Mouse (Mus musculus) bone marrow macrophage, adult 2 months (primary cell): Measurements from ENCODE around the gene Tex101. TPM values are rescaled to one million over a fixed set of nuclear protein-coding genes. Genes with fewer than 3 reads are reported as not detected.

ENCODE experiments used
- H3K27ac ChIP-seq: 2 replicates; pipeline ENCODE4 v1.5.1; 2012; ENCODE audit warnings: low read depth, low read length; ENCODE audit not compliant: insufficient read depth
- H3K4me1 ChIP-seq: 2 replicates; pipeline ENCODE4 v1.6.1; 2012; ENCODE audit warnings: low read length; ENCODE audit not compliant: control insufficient read depth, insufficient read depth
- H3K4me3 ChIP-seq: 2 replicates; pipeline ENCODE4 v1.5.1; 2012; ENCODE audit warnings: mild to moderate bottlenecking, low read length, moderate library complexity; ENCODE audit not compliant: insufficient read depth
- CTCF ChIP-seq: IDR thresholded peaks from 2 replicates; pipeline ENCODE4 v1.5.1; 2012; ENCODE audit warnings: low read depth, mild to moderate bottlenecking, low read length, moderate library complexity
- POLR2A ChIP-seq: IDR thresholded peaks from 2 replicates; pipeline ENCODE4 v1.6.1; 2012; ENCODE audit warnings: mild to moderate bottlenecking, low read depth, low read length, borderline replicate concordance
- polyA plus RNA-seq: library from polyadenylated mRNA; stranded (reverse); fragments of >200 nt; gene quantifications from 2 replicates; pipeline ENCODE4 v1.2.4, GENCODE M21; 2012; ENCODE audit not compliant: missing spikeins, insufficient read depth, insufficient read length

Tex101 gene
- polyA plus RNA-seq, 1 experiment, result not detected

DNA sequence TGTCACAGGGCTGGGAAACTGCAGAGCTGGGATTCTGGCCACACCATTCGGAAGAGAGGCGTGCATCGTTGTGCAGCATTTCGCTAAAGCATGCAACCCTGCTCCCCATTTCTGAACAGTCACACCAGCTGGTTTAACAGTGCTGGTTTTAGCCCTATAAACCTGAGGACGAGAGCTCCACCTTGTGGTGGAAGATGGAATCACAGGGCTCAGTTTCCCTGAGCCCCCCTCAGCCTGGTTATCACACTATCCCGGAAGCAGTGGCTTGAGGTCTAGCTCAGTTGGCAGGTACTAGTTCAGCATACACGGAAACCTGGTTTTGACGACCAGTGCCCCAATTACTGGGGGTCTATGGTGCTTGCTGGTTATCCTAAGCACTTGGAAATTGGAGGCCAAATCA is 13.9 kb downstream of the Tex101 start:
- Histone ChIP-seq H3K27ac (no peak overlapping the region), H3K4me1 (peaks cover 14% of the 10 kb centered on the region), H3K4me3 (no peak overlapping the region)
- TF ChIP-seq POLR2A (no peak), CTCF (peak; percentile 83)

DNA sequence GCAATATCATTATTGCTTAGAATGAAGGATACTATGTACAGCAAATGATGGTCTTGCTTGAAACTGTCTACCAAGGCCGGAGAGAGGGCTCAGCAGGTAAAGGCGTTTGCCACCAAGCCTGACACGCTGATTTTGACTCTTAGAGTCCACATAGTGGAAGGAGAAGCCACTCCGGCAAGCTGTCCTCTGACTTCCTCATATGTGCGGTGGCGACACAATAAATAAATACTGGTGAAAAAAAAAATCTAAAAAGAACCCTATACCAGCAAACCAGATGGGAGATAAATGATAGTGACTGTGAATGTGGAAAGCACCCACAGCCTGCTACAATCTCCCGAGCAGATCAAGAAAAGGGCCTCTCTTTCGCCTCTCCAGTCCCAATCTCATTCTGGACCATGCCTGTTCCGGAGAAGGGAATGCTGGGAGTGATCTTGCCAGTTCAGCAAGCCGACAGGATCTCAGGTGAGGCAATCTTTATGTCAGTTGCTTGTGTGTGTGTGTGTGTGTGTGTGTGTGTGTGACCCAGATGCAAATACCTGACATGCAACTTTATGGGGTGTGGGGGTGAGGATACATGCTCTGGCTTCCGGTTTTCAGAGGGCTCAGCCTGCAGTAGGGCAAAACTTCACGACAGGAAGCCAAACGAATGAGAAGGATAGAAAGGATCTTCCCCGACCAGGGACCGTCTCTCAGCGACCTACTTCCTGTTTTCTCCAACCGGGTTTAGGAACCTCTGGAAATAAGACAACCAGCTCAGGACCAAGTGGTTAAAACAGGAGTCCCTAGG is 15.2 kb downstream of the Tex101 start:
- Histone ChIP-seq H3K4me3 (peak overlapping the region; percentile 39), H3K4me1 (peaks cover 14% of the 10 kb centered on the region), H3K27ac (peak overlapping the region; percentile 53)
- TF ChIP-seq POLR2A, result no peak
- no peak for TF ChIP-seq CTCF

DNA sequence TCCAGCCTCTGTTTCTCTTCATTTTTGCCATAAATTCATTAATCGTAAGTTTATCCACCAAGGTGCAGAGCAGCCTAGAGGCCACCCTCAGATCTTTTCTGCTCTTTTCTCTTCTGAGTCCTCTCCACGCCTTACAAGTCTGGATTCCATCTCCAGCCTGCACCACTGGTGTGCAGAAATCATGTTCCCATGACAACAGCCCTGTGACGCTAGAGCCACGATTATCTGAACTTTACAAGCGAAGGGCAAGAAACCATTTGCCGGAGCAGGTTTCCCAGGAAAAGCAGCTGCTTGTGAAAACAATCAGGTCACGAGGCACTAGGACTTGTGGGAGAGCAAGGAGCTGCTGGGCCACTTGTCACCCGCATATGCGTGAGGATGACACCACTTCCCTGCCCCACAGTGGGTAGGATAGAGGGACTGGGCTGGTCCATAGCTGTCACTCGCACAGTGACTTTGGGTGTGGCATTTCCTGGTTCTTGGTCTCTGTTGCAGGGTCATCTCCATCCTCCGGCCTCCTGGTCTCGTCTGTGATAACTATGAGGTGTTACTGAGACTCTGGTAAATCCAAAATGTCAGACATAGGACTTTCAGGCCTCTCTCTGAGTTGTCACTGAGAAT is 16.6 kb downstream of the Tex101 start:
- H3K4me1 ChIP-seq, result peaks cover 14% of the 10 kb centered on the region
- no peak overlapping the region for H3K27ac ChIP-seq
- no peak for TF ChIP-seq CTCF
- no peak for TF ChIP-seq POLR2A
- no peak overlapping the region for H3K4me3 ChIP-seq

- Histone ChIP-seq H3K4me1 (no peaks in the 10 kb centered on the region), H3K4me3 (no peak overlapping the region), H3K27ac (no peak overlapping the region)
- no peak for TF ChIP-seq POLR2A
- TF ChIP-seq CTCF, result peak; percentile 99
These were observed 22.8 kb downstream of the Tex101 start for GRCm38 (mm10) chr7:24653681-24654080.

DNA sequence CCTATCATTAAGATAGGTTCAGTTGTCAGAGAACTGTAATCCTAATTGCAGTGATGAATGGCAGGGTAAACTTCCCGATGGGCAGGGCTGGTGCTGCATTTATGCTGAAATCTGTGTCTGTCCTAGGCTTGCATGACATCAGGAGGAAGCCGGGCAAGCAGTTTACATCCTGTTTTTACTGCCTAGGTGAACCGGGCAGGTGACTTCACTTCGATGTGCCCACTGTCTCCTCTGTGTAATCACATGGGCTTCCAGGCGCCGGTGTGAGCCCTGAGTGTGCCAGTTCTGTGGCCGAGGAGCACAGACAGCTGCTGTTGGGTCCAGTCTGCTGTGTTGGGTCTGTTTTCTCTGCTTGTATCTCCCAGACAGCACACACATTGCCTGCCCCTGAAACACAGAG is 30.0 kb downstream of the Tex101 start:
- no peaks in the 10 kb centered on the region for H3K4me1 ChIP-seq
- H3K27ac ChIP-seq, result no peak overlapping the region
- H3K4me3 ChIP-seq, result no peak overlapping the region
- TF ChIP-seq POLR2A (no peak), CTCF (no peak)

- Histone ChIP-seq H3K4me1 (no peaks in the 10 kb centered on the region), H3K4me3 (no peak overlapping the region), H3K27ac (no peak overlapping the region)
- no peak for TF ChIP-seq POLR2A
- TF ChIP-seq CTCF, result no peak
These were observed 31.5 kb downstream of the Tex101 start for GRCm38 (mm10) chr7:24644996-24645395.

GRCm38 (mm10) chr7:24644492-24644891 is 32.0 kb downstream of the Tex101 start:
- H3K4me1 ChIP-seq, result no peaks in the 10 kb centered on the region
- H3K4me3 ChIP-seq, result no peak overlapping the region
- H3K27ac ChIP-seq, result no peak overlapping the region
- TF ChIP-seq CTCF, result no peak
- TF ChIP-seq POLR2A, result no peak

DNA sequence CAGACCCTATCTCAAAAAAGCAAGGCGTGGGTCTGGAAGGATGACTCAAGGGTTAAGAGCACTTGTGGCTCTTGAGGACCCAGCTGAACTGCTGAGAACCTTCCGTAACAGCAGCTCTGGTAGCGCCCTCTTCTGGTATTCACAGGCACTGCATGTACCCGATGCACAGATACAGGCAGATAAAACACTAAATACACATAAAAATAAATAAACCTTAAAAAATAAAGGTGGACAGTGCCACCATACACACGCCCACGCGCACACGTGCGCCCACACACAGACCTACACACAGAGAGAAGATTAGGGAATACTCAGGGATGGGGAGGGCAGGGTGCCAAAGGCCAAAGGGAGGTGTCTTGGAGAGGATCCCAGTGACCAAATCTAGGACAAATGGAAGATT is 34.0 kb downstream of the Tex101 start:
- H3K4me1 ChIP-seq, result no peaks in the 10 kb centered on the region
- H3K27ac ChIP-seq, result no peak overlapping the region
- TF ChIP-seq POLR2A, result no peak
- TF ChIP-seq CTCF, result peak; percentile 91
- H3K4me3 ChIP-seq, result no peak overlapping the region

DNA sequence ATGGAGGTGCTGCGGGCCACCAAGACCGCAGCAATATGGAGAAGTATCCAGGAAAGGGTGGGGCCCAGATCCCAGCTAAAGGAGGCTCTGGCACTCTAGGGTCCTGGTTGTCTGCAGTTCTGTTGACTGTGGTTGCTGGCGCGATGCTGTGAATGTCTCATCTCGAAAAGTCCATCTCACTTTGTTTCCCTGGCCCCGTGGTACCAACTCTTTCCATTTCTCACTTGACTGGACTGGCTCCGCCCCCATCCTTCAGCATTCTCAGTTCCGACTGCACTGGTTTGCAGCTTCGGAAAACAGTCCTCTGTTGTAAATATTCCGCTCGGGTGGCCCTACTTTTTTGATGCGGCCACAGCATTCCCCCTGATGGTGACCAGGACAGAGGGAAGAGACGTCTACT is 36.0 kb downstream of the Tex101 start:
- H3K4me1 ChIP-seq, result no peaks in the 10 kb centered on the region
- H3K27ac ChIP-seq, result no peak overlapping the region
- no peak for TF ChIP-seq POLR2A
- TF ChIP-seq CTCF, result no peak
- H3K4me3 ChIP-seq, result no peak overlapping the region

GRCm38 (mm10) chr7:24638026-24638856 is 38.2 kb downstream of the Tex101 start:
- Histone ChIP-seq H3K4me3 (peak overlapping the region; percentile 55), H3K4me1 (no peaks in the 10 kb centered on the region), H3K27ac (no peak overlapping the region)
- TF ChIP-seq CTCF, result no peak
- no peak for TF ChIP-seq POLR2A
